Mouse (Mus musculus): ENCODE measurements around the gene Zfp982.
"Not testable (repeated sequence)": the region's sequence is repeated elsewhere in the genome, so short reads cannot be mapped to it uniquely, and the experiment has no call there.

Zfp982 gene

DNA sequence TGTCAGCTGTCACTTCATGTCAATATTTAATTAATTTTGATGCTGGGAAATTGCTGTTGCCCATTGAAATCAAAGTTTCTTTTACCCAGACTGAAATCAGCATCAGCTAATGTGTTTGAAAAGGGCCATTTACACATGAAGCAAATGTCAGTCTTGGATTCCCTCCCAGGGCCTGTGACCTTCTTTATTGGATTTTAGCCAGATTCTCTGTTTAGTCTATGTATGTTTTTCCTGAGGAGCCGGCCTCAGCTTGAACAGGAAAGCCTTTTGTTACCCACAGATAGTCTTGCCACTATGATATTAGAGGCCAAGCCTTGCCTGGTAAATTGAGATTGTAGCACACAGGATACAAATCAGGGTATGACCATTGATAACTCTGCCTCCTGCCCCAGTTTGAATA is 66.9 kb downstream of the Zfp982 start:
- DNase-seq (ENCODE audit: low read depth, low spot score): not testable (repeated sequence)
